Mouse (Mus musculus): ENCODE results near the gene St7l. TPM values are rescaled to one million over a fixed set of nuclear protein-coding genes. Genes with fewer than 3 reads are reported as not detected.
A peak's percentile ranks its signal among the peaks of the same experiment; 100 is the strongest.

Gene St7l
- total RNA-seq, 4 experiments from 2014 or later, result 16.8 to 20.1 (median 17.3) TPM

- DNase-seq (ENCODE audit: low spot score), result no peak
Observed at GRCm38 (mm10) chr3:104962866-104963265, 99.1 kb downstream of the St7l start.

DNA sequence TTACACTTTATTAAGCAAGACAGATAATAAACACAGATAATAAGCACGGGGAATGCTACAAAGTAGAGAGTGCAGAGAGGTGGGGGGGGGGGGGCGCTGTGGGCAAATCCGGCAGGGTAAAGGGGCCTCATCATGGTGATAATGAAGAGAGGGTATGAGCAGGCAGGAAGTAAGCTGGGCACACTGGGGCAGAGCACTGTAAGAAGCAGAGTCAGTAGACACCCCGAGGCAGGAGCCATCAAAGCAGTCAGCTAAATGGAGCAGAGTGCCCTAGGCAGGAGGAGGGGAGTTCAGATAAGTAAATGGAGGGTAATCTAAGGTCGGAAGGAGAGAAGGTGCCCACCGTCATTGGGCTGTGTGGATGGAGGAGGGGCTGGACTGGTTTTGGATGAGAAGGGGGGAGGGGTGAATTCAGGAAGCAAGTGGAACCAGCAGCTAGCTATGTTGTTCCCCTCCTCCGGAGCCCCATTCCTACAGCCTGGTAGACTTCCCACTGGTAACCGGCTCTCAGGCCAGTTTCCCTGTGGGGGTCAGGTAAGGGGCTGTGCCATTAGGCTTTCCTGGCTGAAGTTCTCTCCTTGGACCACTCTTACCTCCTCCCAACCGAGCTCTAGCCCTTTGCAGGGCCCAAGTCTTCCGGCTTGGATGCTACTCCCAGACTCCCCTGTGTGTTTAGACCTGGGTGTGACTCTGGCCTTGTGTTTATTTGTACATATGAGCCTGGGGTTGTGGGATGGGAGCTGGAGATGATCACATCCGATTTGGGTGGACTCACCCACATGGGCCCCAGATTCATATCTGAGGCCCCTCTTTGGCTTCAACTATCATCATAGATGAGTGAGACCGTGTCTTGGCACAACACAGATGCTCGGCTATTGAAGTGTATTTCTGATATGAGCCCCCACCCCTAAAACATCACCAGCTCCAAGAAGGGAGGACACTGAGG lies 99.8 kb downstream of the St7l start:
- no peak for DNase-seq (ENCODE audit: low spot score)

DNA sequence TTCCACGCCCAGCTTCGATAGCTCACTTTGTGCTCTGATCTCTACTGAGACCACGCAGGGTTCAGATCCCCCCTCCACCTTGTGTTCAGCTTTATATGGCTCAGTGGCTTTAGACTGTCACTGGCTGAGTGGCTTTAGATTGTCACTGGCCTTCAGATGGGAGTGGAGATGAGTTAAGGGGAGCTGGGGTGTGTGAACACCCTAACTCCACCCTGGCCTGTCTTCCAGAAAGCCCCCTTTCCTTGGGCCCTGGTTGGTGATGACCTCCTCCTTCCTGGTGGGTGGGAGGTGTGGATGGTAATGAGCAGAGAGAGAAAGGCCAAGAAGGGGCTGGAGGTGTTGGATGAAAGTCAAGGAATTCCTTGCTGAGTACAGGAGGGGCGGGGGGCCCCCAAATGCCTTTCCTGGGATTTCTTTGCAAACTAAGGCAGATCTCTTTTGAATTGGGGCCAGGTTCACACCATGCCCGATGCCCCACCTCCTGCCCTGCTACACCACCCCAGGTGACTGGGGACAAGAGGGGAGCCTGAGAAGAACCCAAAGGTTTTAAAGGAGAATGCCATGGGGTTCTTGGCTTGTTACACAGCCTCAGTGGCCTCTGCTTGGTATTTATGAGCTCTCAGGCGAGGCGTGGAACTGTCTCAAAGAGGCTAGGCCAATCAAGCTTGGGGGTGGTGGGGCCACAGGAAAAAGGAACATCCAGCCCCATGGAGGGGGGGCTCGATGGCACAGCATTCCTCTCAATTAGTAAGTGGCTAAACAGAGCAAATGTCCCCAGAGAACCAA lies 101.5 kb downstream of the St7l start:
- DNase-seq (ENCODE audit: low spot score), result no peak

- no peak for DNase-seq (ENCODE audit: low spot score)
Observed at GRCm38 (mm10) chr3:104965991-104966554, 102.3 kb downstream of the St7l start.

- peak; percentile 91 for DNase-seq (ENCODE audit: low spot score)
Observed at GRCm38 (mm10) chr3:104967548-104968300, 103.9 kb downstream of the St7l start.

Other genes starting within 250 kb of the St7l start
- gene Slc16a1, start 225.3 kb upstream of the St7l start, total RNA-seq (2022), result 100 to 1,000 TPM; 150 to 176 (median 163) TPM
- 10 to 100 TPM; 20.1 to 28.4 (median 25.3) TPM for gene Ppm1j, start 82.9 kb upstream of the St7l start, total RNA-seq (2022)
- gene Fam19a3, start 82.2 kb upstream of the St7l start, total RNA-seq (2022), result 1 to 10 TPM in 3 of 4 experiments, under 1 TPM in 1; 0.72 to 2.1 (median 1.2) TPM
- gene Rhoc, start 75.6 kb upstream of the St7l start, total RNA-seq (2022), result 10 to 100 TPM; 64.8 to 83.5 (median 79.3) TPM
- gene Mov10, start 45.4 kb upstream of the St7l start, total RNA-seq (2022), result 10 to 100 TPM in 1 of 4 experiments, 1 to 10 TPM in 3; 3.6 to 10.0 (median 6.6) TPM
- gene Capza1, start 500 bp downstream of the St7l start, total RNA-seq (2022), result 10 to 100 TPM; 24.7 to 32.7 (median 29.6) TPM
- 1 to 10 TPM in 1 of 4 experiments, under 1 TPM in 3; 0.38 to 2.0 (median 0.60) TPM for gene Wnt2b, start 97.9 kb downstream of the St7l start, total RNA-seq (2022)
- gene Cttnbp2nl, start 189.1 kb downstream of the St7l start, total RNA-seq (2022), result 10 to 100 TPM; 14.0 to 21.4 (median 15.6) TPM
- gene 4930564D02Rik, start 202.8 kb downstream of the St7l start, total RNA-seq (2022), result not detected